Mouse (Mus musculus): ENCODE data around the gene Lrrc73. TPM values are rescaled to one million over a fixed set of nuclear protein-coding genes. Genes with fewer than 3 reads are reported as not detected.

The Lrrc73 gene
- total RNA-seq, 2 experiments from 2014 or later: 0.20 to 0.26 TPM

DNA sequence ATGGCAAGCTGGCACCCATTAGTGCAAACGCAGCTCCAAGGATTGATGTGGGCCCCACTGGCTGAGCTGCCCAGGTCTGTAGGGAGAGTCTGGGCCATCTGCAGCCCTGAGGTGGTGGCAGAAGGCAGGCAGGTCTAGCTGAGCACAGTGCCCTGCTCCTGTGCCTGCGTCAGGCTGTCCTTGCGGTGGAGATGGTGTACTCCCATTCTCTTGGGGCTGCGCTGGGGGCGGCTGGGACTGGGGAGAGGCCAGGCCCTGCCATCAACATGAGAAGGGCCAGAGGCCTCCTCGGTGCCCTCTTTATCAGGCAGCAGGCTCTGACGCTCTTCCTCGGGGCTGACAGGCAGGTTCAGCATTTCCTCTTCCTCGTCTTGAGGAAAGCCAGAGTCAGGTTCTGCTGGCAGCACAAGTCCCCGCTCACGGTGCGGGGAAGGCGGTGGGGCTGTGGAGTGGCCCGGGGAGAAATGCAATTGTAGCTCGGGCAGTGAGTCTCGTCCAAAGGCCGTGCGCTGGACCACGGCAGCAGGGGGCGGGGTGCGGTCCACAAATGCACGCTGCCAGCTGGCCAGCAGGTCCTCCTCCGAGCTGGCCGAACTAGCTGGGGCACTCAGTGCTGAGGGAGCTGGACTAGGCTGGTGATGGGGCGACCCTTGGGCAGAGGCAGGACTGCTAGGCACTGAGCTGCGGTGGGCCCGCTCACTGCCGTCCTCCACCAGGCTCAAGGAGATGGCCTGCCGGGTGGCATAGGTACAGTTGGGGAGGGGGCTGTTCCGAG, 5.1 kb downstream of the Lrrc73 start:
- intact Hi-C loops (cut with DNase I): no loop called here
- no peak for DNase-seq (ENCODE audit: low spot score)

DNA sequence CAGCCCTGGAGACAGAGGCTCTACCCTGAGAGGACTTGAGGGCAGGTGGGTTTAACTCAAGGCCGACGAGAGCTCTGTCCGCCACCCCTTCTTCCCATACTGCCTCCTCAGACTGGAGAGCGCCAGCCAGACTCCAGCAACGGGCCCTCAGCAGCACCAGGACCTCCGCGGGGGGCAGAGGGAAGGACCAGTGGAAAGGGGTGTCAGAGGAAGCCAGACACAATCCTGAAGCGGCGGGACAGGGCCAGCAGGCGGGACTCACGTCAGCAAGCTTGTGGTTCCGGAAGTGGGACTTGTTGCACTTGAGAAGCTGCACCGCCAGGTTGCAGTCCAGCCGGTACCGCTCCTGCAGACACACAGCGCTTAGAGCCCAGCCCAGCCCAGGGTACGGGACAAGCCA, 6.3 kb downstream of the Lrrc73 start:
- intact Hi-C loops (cut with DNase I): no loop called here
- no peak for DNase-seq (ENCODE audit: low spot score)

DNA sequence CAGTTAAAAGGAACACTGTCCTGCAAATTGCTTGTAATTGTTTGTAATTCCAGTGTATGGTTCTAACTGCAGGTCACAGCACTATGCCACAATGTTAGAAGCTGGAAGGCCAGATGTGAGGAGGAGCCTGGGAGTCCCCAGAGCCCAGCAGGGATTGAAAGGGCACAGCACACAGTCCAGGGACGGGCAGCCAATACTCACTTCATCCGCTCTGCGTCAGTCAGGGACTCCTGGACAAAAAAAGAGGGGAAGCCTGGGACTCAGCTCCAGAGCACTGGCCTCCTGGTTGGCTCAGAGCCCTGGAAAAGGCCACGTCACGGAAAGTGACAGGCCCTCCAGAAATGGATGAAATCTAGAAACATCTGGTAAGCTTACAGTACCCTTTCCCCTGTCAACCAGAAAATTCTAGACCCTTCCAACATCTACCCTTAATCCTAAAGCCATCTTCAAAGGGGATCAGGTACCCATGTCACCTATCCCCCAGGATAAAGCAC, 8.9 kb downstream of the Lrrc73 start:
- no peak for DNase-seq (ENCODE audit: low spot score)
- intact Hi-C loops (cut with DNase I): no loop called here

DNA sequence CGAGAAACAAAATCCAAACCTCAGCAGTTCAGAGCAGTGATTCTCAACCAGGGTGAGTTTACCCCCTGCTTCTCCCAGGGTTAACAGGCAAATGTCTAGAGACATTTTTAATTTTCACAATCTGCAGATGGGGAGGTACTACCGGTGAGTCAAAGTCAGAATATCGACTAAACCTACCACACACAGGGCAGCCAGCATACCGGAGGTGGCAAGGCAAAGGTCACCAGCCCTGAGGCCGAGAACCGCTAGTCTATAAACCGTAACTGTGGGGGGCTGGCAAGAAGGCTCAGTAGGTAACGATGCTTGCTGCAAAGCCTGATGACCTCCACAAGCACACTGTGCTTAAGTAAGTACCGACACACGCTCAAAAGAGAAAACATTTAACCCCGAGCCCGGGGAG, 12.2 kb downstream of the Lrrc73 start:
- DNase-seq (ENCODE audit: low spot score): no peak
- intact Hi-C loops (cut with DNase I): loop anchor here (5.0 kb wide), 1 partner anchor 247 kb away; no protein-coding TSS in a partner anchor

DNA sequence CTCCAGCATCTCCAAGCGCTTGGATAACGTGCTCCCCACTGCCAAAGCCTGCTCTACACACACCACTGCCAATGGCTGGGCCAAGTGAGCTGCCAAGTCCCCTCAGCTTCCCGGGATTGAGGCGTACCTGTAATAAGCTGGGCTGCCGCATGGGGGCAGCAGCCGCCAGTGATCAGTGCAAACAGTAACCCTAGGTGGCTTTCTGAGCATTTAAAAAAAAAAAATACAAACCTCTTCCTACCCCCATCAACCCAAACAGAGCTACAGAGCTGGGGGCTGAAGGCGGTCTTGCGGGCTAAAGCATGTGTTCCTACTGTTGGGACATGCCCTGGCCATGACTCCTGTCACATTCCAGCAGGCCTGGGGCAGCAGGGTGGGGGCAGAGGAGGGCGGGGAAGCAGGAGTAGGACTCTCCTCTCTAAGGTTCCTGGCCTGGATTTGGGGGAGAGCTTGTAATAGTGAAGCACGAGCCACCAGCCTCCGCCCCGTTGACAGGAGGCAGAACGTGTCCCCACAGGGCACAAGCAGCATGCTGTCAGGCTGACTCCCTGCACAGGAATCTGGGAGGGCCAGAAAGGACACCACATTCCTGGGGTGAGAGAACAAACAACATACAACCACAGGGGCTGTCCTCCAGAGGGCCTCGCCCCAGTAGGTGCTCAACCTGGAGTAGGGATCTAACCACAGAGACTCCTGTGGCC, 12.7 kb downstream of the Lrrc73 start:
- intact Hi-C loops (cut with DNase I): loop anchor here (1.0 to 5.0 kb wide), 2 partner anchors 32 to 246 kb away; no protein-coding TSS in a partner anchor
- DNase-seq (ENCODE audit: low spot score): peak; percentile 67

DNA sequence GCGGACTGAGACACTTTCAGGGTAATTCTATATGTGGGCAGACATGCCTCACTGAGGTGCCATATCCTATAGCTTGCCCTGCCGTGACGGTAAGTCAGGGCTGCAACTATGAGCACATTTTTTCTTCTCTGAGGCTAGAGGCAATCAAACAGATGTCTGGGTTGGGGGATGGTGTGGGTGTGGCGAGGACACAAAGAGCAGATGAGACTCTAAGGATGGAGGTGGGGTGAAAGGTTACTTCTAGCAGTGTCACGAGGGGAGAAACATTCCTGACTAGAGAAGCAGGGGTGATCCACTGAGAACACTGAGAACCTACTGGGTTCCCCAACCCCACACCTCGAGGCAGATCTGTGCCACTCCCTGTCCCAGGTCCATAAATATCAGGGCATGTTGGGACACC, 13.7 kb downstream of the Lrrc73 start:
- intact Hi-C loops (cut with DNase I): loop anchor here (1.0 to 5.0 kb wide), 2 partner anchors 31 to 245 kb away; no protein-coding TSS in a partner anchor
- no peak for DNase-seq (ENCODE audit: low spot score)

DNA sequence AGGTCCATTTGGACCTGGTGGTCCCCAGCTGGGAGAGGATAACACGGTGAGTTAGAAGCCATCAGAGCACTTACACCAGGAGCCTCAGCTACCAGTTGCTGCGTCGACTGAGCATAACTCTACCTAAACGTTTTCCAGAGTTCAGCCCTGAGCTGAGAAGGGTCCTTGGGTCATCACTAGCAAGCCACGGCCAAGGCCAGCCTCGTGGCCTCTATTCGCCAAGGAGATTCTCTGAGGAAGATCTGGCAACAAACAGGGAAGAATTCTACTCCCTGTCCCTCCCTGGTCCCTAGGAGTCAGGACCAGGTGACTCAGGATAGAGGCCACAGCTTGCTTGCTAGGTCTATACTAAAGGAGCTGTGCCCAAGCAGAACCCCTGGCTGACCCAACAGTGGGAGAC, 14.2 kb downstream of the Lrrc73 start:
- no peak for DNase-seq (ENCODE audit: low spot score)
- intact Hi-C loops (cut with DNase I): loop anchor here (5.0 kb wide), 1 partner anchor 245 kb away; no protein-coding TSS in a partner anchor

DNA sequence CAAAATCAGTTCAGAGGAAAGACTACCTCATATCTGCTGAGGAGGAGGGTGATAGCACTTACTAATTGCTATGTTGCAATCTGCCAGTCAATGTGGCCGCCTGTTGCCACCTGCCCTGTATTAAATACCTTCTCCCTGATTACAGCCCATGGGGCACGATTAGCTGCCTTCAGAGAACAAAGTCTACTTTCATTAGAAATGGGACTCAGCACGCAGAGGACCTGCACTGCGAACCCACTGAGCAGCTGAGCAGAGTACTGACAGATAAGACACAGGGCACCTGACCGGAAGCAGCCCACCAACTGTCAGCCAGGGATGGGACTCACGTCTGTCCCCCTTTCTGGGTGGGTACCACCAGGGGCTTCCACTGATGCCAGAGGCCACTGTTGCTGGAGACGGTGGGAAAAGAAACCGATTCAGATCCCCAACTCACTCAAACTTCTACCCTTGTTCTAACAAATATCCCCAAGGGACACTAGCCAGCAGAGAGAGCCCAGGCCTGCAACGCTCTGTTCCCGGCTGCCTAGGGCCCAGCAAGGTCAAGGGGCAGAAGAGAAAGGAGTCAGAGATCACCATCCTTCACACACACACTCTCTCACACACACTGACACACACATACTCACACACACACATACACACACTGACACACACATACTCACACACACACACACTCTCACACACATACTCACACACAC, 14.8 kb downstream of the Lrrc73 start:
- intact Hi-C loops (cut with DNase I): loop anchor here (5.0 kb wide), 1 partner anchor 244 kb away; no protein-coding TSS in a partner anchor
- no peak for DNase-seq (ENCODE audit: low spot score)

DNA sequence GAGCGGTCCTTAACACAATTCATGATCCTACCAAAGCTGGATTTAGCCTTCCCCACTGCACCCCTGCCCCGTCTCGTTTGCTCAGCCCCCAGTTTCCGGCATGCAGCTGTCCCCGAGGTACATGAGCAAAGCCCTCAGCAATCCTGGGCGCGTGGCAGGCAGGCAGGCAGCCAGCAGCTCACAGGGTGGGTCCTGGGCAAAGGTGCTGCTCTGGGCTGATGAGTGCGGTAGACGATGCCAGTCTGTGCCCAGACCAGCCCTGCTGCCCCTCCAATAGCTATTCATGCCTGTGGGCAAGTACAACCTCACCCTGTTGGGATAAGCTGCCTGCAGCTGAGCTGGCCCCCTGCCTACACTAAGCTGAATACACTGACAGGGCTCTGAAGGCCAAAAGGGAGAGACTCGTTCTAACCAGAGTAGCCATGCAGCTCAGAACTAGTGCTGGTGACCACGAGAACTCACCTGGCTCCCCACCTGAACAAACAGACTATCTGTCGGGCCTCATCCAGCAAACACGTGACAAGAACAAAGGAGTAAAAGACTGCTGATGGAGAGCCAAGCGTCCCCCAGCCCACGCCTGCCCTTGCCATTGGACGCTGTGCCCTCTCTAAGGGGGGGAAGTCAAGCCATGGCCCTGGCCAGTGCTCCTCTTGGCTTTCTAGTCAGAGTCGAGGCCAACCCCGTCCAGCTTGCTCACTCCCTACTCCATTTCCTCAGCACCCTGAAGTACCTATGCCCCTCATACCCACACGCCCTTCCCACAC, 16.6 kb downstream of the Lrrc73 start:
- intact Hi-C loops (cut with DNase I): loop anchor here (5.0 kb wide), 1 partner anchor 242 kb away; no protein-coding TSS in a partner anchor
- DNase-seq (ENCODE audit: low spot score): no peak

DNA sequence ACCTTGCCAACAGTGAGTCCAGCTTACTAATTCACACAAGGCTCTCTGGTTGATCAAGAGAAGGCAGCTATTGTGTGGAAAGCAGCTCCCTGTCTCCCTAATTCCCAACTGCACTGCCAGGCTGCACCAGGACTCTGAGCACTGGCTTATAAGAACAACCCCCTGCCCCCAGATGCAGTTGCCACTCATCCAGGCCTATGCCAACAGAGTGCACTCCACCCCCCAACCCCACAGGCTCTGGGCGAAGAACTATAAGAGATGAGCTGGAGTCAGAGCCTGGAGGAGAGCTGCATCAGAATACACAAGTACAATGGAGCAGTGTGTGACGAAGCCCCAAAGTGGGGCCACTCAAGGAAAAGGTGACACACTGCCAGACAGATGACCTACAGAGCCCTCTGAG, 18.7 kb downstream of the Lrrc73 start:
- intact Hi-C loops (cut with DNase I): loop anchor here (2.0 kb wide), 1 partner anchor 17 kb away; no protein-coding TSS in a partner anchor
- no peak for DNase-seq (ENCODE audit: low spot score)

DNA sequence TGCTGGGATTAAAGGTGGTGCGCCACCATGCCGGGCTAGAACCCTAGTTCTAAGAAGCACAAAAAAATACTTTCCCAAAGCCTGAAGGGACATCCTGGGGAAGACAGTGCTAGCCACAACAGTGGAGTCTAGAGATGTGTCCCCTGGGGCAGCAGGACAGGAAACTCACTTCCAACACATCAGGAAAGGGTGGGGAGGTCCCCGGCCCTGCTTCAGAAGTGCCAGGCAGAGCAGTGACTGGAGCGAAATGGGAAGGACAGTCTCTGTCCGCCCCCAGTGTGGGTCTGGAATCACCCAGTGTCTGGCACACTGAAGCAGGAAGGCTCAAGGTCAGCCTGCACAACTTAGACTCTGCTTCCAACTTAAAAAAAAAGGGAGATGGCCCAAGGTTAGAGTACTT, 19.3 kb downstream of the Lrrc73 start:
- no peak for DNase-seq (ENCODE audit: low spot score)
- intact Hi-C loops (cut with DNase I): loop anchor here (2.0 kb wide), 1 partner anchor 16 kb away; no protein-coding TSS in a partner anchor

DNA sequence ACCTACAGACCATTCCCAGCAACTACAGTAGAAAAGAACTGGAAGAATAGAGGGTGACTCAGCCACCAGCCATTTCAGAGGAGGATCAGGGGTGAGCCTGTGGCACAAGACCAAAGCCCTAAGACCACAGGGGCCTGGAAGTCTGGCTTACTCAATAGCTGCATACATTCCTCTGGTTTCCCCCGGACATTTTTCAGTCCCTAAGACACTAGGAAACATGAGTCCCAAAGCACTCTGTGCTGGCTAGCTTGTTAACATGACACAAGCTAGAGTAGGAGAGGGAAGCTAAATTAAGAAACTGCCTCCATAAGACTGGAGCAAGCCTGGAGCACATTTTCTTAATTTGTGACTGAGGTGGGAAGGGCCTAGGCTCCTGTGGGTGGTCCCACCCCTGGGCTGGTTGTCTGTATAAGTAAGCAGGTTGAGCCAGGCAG, 20.5 kb downstream of the Lrrc73 start:
- intact Hi-C loops (cut with DNase I): loop anchor here (2.0 kb wide), 1 partner anchor 15 kb away; no protein-coding TSS in a partner anchor
- no peak for DNase-seq (ENCODE audit: low spot score)

DNA sequence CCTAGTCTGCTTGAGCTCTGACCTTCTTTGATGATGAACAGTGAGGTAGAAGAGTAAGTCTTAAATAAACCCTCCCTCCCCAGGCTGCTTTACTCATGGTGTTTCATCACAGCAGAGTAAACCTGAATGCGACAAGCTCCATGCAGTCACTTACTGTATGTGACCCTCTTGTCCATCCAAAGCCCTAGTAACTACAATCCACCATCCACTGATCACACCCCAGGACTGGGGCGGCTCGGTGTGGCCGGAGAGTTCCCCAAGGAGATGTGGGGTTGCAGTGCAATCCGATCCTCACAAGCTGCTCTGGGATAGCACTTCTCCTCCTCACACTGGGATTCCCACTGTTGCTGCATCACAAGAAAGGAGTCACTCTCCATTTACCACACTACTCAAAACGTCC, 21.1 kb downstream of the Lrrc73 start:
- DNase-seq (ENCODE audit: low spot score): no peak
- intact Hi-C loops (cut with DNase I): no loop called here

DNA sequence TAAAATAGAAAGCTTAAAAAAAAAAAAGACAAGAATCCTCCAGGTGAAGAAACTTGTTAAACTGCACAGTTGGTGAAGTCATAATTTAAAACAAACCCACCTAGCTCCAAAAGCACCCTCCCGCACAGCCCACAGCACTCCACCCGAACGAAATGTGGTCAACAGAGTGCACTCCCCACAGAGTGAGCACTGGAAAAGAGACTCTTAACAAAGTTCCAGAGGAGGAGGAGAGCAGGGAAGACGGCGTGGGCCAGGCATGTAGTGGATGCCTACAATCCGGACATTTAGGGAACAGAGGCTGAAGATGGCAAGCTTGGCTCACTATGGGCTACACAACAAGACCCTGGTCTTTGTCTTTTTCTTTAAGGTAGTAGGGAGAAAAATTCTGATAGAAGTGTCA, 21.7 kb downstream of the Lrrc73 start:
- intact Hi-C loops (cut with DNase I): no loop called here
- DNase-seq (ENCODE audit: low spot score): no peak

DNA sequence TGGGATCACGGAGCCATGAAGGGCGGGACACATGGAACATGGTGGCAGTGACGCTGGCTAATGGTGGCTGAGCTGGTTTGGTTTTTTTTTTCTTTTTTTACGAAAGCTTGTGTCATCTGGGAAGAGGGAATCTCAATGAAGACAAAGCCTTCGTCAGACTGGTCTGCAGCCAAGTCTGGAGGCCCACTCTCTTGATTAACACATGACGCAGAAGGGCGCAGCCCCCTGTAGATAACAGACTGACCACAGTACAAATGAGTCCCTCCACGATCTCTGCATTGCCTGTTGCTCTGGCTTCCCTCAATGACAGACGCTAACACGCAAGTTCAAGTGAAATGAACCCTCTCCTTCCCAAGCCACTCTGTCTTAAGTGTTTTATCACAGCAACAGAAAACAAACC, 22.2 kb downstream of the Lrrc73 start:
- DNase-seq (ENCODE audit: low spot score): no peak
- intact Hi-C loops (cut with DNase I): no loop called here

DNA sequence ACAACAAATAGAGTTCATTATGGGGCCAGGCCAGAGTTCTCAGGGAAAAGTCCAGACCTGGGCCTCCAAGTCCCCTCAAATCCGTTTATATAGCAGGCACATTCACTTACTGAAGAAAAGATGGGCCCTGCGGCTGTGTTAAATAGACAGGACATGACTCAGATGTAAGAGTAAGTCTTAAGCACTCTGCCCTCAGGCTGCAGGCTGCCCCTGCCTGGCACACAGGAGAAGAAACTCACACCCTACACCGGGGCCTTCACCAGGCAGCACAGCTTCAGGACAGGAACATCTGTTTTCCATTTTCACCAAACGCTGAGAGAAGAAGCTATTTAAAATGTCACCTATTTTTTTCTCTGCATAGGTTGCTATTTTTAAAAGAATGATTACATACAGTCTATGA, 24.3 kb downstream of the Lrrc73 start:
- intact Hi-C loops (cut with DNase I): no loop called here
- no peak for DNase-seq (ENCODE audit: low spot score)

DNA sequence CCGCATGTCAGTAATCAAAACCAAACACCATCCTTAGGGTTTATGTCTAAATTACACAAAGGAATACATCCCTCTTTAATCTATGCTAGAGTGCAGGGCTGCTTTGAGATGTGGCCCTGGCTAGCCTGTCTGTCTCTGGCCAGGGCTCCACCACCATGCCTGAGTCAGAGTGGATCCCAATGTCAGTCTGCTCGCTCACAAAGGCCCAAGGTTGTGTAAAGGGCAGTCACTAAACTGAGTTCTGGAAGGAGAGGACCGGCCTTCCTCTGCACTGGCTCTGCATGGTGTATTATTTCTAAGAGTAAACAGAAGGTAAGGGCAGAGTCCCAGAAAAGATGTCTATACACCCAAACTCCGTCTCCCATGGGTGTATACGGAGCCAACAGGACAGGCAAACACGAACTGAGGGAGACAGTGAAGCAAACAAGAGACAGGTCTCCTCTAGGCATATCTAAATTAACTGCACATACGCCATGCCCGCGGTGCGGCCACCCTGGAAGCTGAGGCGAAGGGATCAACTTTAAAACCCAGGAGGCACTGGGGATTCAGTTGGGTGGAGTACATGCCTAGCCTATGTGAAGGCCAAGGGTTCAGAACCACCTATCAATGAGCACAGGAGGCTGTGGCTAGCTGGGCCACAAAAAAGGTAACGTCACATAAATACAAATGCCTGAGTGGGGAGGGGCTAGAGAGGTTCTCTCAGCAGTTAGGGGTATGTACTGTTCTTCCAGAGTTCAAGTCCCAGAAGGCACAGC, 24.9 kb downstream of the Lrrc73 start:
- intact Hi-C loops (cut with DNase I): no loop called here
- no peak for DNase-seq (ENCODE audit: low spot score)

DNA sequence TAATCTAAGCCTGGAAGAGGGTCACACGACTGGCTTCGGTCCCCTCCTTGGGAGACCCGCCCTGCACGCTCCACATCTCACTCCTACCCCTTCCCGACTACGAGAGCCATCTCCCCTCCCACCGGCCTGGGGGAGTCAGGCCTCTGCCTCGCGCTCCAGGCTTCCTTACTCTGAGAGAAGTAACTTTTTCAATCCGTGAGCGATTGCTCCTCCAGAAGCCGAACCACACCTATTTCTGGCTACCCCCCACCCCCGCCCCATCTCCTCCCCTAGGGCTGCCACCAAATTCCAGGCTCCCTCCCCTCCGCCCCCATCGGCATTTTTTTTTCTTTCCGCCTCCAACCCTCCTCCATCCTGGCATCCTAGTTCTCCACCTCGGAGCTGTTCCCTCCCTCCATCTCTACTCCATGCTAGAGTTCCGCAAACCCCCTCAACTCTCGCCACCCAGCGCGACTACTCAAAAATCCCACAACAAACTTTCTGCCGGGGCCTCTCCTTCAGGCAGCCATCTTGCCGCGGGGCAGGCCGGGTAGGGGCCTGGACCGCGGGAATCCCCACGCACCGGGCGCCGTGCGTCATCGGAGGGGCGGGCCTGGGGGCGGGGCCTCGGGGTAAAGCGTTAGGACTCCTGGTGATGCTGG, 29.3 kb downstream of the Lrrc73 start, which contains the start of gene Tjap1:
Gene Tjap1, minus strand, starts transcription at position 544 of the 641 bp plus-strand sequence.
- DNase-seq (ENCODE audit: low spot score): peak; percentile 73
- intact Hi-C loops (cut with DNase I): no loop called here

All from heart, postnatal 25 days (tissue).